Mouse (Mus musculus) lung, adult 2 months (tissue): ENCODE measurements around the gene Ankrd28.

Experiments
- CTCF ChIP-seq: fragments of 200-500 bp; IDR thresholded peaks from 2 replicates; pipeline ENCODE4 v1.5.1; 2011; ENCODE audit warnings: mild to moderate bottlenecking, low read length, control low read depth; ENCODE audit not compliant: insufficient read depth
- POLR2A ChIP-seq: fragments of 200-500 bp; IDR thresholded peaks from 2 replicates; pipeline ENCODE4 v1.6.1; 2011; ENCODE audit warnings: low read depth, mild to moderate bottlenecking, control low read depth, low read length, borderline replicate concordance; ENCODE audit errors: extremely low read depth

DNA sequence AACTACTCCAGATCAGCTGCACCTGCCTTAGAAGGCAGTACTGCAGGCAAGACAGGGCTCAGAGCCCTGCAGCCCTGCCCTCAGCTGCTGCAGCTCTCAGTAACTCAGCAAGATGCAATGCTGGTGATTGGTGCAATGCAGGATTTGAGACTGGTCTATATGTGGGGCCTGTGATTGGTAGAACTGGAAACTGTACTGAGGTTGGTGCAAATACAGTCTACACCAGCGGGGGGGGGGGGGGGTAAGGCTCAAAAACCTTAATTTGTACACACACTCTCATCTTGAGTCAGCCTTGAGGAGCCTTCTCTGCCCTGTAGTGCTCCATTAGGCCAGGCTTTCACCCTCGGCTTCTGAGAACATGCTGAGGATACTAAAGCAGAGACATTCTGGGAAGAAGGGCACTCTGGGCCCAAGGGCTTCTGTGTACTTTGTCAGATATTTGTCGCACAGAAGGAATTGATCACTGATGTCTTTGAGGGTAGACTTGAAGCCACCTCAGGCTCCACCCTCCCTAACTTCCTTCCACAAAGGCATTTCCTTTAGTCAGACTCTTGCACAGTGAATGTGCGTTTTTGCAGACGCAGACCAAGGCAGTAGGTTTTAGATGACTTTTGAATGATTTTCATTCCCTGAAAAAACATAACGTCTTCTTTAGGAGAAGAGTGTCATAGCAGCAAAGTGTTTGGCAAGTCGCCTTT lies 146.0 kb downstream of the Ankrd28 start:
- TF ChIP-seq POLR2A (no peak), CTCF (no peak)
